Mouse (Mus musculus): ENCODE measurements around the gene Tom1l1.

Tom1l1 gene

GRCm38 (mm10) chr11:90616431-90616830, 71.7 kb downstream of the Tom1l1 start:
- DNase-seq (ENCODE audit: low read depth, low spot score): peak; percentile 22

DNA sequence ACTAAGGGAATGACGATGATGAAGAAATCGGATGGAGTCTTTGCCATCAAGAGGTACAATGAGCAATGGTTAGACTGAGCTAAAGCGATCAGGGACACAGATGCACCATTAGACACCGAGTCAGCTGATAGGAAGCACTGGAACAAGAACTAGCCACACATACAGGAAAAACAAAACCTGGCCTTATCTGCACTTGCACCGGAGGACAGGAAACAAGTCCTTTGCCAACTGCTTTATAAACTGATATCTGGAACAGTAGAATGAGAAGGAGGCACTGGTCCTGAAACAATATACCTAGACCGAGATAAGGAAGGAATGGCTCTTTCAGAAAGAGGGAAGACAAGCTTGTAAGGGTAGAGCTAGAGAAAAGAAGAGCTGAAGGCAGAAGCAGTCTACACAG, 73.4 kb downstream of the Tom1l1 start:
- DNase-seq (ENCODE audit: low read depth, low spot score): no peak

- DNase-seq (ENCODE audit: low read depth, low spot score): no peak
Measured at GRCm38 (mm10) chr11:90612118-90612517, 76.0 kb downstream of the Tom1l1 start.

DNA sequence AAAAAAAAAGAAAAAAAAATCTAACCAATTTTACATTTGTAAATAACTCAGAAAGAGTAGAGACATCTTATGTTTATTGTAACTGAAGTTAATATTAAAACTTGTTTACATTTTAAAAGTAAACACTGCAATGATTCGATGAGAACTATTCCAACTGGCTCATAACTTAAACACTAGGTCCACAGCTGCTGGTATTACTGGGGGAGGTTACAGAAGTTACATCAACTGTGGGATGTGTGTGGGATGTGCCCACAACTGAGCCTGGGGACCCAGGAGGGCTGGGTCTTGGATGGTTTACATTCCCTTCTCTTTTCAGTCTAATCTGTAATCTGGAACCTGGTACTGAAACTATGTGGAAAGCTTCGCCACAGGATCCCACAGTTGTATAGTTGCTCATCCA, 85.1 kb downstream of the Tom1l1 start:
- DNase-seq (ENCODE audit: low read depth, low spot score): no peak

DNA sequence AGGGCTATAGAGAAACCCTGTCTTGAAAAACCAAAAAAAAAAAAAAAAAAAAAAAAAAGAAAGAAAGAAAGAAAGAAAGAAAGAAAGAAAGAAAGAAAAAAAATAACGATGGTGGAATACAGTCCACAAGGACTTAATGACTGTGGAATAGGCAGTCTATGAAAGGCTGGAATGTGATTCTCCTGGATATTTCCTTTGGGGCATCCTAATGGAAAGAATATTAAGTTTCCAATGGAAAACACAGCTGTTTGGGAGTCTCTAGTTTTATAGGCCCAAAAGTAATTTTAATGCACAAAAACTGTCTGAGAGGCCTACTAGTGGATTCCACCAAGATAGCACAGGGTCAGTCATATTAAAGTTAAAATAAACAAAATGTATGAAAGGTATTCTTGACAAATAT, 92.3 kb downstream of the Tom1l1 start:
- DNase-seq (ENCODE audit: low read depth, low spot score): no peak

All from R1 (cell line).